Mouse (Mus musculus) embryo, embryonic 10 days (tissue): ENCODE results near the gene Mmp11.
"Not testable (repeated sequence)": the region's sequence is repeated elsewhere in the genome, so short reads cannot be mapped to it uniquely, and the experiment has no call there.

Experiments used
- DNase-seq: peaks from one replicate; pipeline ENCODE4 v3.0.0-alpha.2; 2015; ENCODE audit warnings: low spot score

The Mmp11 gene

GRCm38 (mm10) chr10:75896208-75896607 lies 40.1 kb downstream of the Mmp11 start:
- no peak for DNase-seq

- DNase-seq, result no peak
Measured at GRCm38 (mm10) chr10:75895730-75896129, 40.6 kb downstream of the Mmp11 start.

DNA sequence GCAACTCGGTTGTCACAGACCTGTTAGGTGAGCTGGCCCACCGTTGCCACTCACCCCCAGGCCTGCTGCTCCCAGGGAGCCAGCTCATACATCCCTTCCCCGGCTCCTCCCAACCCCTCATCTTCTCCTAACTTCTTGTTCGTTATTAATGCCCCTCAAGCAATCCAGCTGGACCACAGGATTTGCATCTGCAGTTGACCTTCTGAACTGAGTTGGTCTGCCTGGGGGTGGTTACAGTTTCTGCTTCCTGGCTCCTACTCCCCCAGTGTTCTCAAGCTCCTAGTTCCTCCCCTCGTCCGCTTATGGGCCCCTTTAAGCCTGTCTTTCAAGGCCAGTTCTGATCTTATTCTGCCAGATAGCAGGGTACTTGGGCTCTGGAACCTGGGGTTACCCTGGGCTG lies 41.7 kb downstream of the Mmp11 start:
- DNase-seq, result no peak

DNA sequence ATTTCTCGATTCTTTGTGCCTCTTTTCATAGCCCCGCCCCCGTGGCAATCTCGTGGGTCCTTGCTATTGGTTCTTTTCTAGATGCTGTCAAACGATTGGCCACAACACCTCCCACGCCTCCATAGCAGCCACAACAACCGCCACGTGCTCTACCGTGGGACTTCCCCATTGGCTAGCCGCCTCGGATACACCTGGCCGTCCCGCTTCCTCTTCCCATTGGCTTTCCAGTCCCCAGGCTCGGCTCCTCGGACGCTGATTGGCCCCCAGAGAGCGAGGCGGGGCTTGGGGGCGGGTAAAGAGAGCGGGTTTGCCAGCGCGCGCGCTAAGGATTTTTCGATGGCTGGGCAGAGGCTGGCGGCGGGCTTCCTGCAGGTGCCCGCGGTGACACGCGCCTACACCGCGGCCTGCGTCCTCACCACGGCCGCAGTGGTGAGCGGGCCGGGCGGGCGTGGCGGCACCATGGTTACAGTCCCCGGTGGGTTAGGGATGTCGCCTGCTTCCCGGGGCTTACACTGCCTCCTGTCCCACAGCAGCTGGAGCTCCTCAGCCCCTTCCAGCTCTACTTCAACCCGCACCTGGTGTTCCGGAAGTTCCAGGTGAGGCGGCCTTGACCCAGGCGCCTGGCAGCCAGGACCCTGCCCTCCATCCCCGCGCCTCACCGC lies 43.1 kb downstream of the Mmp11 start, which contains the start of gene Derl3:
Derl3 (plus strand) TSS at position 325 of the 662 bp plus-strand sequence.
- DNase-seq, result peak; percentile 98

GRCm38 (mm10) chr10:75889406-75890153 lies 46.7 kb downstream of the Mmp11 start:
- peak; percentile 33 for DNase-seq

DNA sequence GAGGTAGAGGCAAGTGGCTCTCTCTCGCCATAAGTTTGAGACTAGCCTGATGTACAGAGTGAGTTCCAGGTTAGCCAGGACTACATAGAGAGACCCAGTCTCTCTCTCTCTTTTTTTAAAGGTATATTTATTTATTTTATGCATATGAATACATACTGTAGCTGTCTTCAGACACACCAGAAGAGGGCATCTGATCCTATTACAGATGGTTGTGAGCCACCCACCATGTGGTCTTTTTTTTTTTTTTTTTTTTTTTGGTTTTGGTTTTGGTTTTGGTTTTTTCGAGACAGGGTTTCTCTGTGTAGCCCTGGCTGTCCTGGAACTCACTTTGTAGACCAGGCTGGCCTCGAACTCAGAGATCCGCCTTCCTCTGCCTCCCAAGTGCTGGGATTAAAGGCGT lies 48.8 kb downstream of the Mmp11 start:
- not testable (repeated sequence) for DNase-seq

DNA sequence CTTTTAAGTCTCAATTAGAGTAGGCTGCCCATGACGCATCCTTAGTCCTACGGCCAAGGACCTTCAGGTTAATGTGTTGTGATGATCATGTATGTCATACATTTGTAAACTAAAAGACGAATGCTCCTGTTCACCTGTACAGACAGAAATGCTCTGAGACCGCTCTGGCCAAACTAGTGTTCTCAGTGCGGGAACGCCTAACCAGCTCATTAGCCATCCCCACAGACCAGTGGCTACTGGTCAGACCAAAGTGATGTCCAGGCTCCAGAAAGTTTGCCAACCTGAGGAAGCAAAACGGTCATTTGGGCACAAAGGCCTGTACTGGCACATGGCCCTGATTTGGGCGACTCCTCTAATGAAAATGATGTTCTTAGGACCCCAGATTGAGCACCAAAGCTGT lies 51.6 kb downstream of the Mmp11 start:
- DNase-seq, result no peak

- peak; percentile 75 for DNase-seq
Measured at GRCm38 (mm10) chr10:75883232-75883552, 53.1 kb downstream of the Mmp11 start.

DNA sequence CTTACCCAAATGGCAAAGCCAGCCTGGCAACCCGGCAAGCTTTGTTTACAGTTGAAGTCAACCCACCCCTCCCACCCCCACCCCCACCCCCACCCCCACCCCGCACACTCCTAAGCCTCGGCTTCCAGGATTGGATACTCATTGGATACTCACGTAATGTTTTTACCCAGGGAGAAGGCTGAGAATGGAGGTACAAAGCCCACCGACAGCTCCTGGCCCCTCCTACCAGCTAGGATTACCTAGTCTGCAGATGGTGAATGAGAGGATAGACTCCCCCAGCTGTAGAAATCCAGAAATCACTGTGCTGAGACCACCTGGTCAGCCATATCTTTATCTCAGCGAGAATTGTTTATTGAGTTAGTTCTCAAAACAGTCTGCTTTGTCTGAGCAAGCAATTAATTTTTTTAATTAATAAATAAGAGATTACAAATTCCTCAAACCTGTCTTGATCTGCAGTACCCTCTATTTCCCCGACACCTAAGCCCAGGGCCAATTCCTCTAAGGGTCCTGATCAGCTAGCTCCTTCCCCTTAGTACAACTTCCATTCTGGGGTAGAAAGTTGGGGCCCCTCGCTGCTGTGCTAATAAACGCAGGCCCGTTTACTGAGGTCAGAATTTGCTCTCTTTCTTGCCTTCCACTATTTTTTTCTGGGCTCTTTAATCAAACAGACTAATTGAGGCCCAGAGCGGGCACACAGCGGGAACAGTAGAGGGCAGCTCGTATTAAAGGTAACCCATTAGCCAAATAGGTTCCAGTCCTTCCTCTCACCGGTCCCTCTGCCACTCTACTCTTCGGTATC lies 53.7 kb downstream of the Mmp11 start:
- peak; percentile 51 for DNase-seq

GRCm38 (mm10) chr10:75881578-75882432 lies 54.5 kb downstream of the Mmp11 start:
- no peak for DNase-seq

DNA sequence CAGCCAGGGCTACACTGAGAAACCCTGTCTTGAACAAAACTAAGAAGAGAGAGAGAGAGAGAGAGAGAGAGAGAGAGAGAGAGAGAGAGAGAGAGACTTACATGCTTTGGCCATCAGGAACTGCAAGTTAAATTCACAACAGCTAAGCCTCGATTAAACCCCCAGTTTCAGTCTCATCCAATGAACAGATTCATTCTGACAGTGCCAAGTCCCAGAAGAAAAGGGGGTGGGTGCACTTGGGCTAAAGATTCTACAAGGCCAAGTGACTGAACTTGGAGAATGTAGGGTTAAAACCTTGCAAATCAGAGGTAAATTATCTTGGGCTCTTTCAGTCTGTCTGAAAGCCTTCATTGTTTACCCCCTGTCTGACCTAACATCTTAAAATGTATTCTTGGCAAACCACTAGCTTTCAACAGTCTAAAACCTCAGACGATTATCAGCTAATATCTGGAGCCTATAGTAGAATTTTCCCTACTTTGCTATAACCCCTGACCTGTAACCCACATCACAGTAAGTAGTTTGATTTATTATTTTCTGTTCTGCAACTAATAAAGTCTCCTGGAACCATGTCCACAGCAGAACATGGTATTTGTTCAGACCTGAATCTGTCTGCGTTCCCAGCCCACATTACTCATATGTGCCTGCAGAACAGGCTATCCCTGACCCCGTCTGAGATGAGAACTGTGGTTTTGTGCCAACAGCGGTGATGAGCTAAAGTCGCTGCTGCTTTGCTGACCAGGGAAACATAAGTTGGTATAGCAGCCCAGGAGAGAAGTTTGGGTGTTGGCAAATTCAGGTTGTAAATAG lies 55.3 kb downstream of the Mmp11 start:
- DNase-seq, result no peak

DNA sequence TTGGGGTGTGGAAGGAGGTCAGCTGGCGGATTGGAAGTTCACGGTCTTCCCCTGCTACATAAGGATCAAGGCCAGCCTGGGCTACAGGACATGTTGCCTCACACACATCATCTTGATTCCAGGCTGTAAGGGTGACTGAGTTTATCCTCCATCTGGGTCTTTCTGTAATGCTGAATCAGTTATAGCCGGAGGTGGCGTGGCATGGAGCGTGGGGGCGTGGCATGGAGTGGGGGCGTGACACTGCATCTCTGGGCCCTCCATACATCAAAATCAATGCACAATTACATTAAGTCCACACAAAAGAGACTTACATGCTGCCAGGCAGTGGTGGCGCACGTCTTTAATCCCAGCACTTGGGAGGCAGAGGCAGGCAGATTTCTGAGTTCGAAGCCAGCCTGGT lies 55.9 kb downstream of the Mmp11 start:
- no peak for DNase-seq

DNA sequence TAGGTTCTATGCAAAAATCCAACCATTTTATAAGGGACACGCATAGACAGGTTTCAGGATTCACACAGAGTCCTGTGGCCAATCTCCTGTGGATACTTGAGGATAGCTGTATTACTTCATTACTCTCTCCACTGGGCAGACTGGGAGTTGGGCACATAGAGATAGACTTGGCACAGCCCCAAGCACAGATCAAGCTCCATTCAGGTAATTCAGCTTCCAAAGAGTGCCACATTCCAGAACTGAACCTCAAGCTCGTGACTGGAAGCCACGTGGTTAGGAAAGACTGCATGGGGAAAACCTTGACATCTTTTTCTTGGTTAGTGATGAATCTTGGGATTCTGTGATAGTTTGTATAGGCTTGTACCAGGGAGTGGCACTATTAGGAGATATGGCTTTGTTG lies 57.5 kb downstream of the Mmp11 start:
- DNase-seq, result no peak

DNA sequence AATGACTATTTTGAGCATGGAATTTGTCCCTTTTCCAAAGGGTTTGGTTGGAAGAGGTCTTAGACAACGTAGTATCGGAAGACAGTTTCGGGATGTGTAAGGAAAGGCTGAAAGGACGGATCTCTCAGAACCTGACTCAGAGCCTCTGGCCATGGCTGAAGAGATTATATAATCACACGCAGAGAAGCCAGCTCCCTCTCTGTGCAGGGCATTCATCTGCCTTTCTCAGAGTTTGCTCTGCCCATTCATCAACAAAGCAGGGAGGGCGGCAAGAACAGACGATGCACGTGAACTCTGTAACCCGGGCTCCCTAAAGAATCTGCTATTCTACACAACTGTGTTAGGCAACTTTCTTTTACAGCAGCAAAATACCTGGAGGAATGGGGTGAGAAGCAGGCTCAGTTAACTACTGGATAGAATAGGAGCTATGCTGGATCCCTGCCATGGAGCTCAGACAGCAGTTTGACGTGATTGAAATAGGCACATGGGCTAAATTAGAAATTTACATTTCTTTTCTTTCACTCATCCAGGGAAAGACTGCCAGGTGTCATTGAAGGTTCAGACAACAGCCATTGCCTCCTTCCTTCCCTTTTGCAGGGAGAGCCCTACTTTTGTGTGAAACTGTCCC lies 62.6 kb downstream of the Mmp11 start:
- DNase-seq, result peak; percentile 53
